Mouse (Mus musculus) cerebellum, adult 2 months (tissue): Measurements from ENCODE around the gene Adgrl2. TPM values are rescaled to one million over a fixed set of nuclear protein-coding genes. Genes with fewer than 3 reads are reported as not detected.

Experiments
- DNase-seq, 2 experiments: peaks; one replicate each; pipeline ENCODE4 v3.0.0; 2021
- H3K27ac ChIP-seq: fragments of 200-500 bp; 2 replicates; pipeline ENCODE4 v1.5.1; 2012; ENCODE audit warnings: low read length, control low read depth, inconsistent platforms; ENCODE audit not compliant: insufficient read depth
- H3K27me3 ChIP-seq: fragments of 200-500 bp; 2 replicates; pipeline ENCODE4 v1.6.1; 2012; ENCODE audit warnings: inconsistent platforms, mild to moderate bottlenecking, low read length, moderate library complexity; ENCODE audit not compliant: control insufficient read depth, insufficient read depth
- H3K4me1 ChIP-seq: fragments of 200-500 bp; 2 replicates; pipeline ENCODE4 v1.6.1; 2011; ENCODE audit warnings: low read length; ENCODE audit not compliant: control insufficient read depth, insufficient read depth
- H3K4me3 ChIP-seq: fragments of 200-500 bp; replicated peaks from 2 replicates; pipeline ENCODE3; 2011; ENCODE audit warnings: mild to moderate bottlenecking, low read depth, low read length, control low read depth; ENCODE audit not compliant: insufficient read depth
- CTCF ChIP-seq: fragments of 200-500 bp; IDR thresholded peaks from 2 replicates; pipeline ENCODE4 v1.5.1; 2011; ENCODE audit warnings: low read depth, mild to moderate bottlenecking, control low read depth, low read length, moderate library complexity, borderline replicate concordance; ENCODE audit not compliant: insufficient read depth
- POLR2A ChIP-seq: fragments of 200-500 bp; IDR thresholded peaks from 2 replicates; pipeline ENCODE4 v1.6.1; 2011; ENCODE audit warnings: low read length, control low read depth, borderline replicate concordance; ENCODE audit not compliant: insufficient read depth
- WGBS: fragments of 180-500 bp; shearing (Covaris S2); methylation state at CpG from one replicate; pipeline ENCODE4 v1.1.7; 2018; 5-methylcytosine and 5-hydroxymethylcytosine counted together
- polyA plus RNA-seq: library from polyadenylated mRNA; depleted of rRNA; stranded (reverse); fragments of >200 nt; gene quantifications from 2 replicates; pipeline ENCODE4 v1.2.3, GENCODE M21; 2012

The Adgrl2 gene
- polyA plus RNA-seq, 1 experiment: 39.1 TPM

GRCm38 (mm10) chr3:148934279-148934678, 56.1 kb downstream of the Adgrl2 start:
- Histone ChIP-seq H3K4me3 (no peak overlapping the region), H3K27me3 (no peaks in the 10 kb centered on the region), H3K4me1 (no peaks in the 10 kb centered on the region), H3K27ac (no peak overlapping the region)
- 91% methylated on average over 5 of the region's 5 CpGs for WGBS
- TF ChIP-seq CTCF (no peak), POLR2A (no peak)
- no peak for DNase-seq

DNA sequence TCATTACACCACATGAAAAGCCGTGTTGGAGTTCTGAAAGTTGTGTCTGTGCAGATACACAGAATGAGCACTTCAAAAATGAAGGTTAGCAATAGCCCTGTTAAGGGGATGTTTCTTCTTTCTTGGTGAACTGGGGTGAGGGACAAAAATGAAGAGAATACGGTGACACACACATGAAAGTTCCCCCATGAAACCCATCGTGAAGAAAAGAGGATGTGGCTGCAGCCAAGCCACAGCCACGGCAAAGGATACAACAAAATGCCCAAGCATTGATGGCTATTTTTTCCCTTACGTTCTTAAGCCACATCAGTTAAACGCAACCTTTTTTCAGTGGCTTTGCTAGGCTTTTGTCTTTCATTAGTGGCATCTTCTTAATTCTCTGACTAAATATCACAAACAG, 57.2 kb downstream of the Adgrl2 start:
- Histone ChIP-seq H3K27ac (no peak overlapping the region), H3K4me3 (no peak overlapping the region), H3K27me3 (no peaks in the 10 kb centered on the region), H3K4me1 (no peaks in the 10 kb centered on the region)
- DNase-seq: no peak
- WGBS: 92% methylated on average over 6 of the region's 6 CpGs
- TF ChIP-seq POLR2A (no peak), CTCF (no peak)

DNA sequence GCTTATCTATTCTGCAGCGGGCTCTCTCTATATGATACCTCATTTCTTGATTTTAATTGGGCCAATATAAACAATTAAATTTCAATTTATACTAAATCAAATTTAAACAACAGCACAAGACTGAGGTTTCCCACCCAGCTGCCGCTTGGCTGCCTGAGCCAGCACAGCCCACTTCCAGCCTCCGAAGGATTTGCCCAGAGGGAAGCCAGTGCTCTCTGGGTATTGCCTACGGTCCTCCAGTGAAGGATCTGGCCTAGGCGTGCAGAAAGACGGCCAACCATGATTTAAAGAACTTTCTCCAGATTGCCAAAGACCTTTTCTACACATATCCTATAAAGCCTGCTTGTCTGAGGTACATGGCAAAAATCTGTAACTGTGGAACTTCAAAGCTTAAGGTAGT, 59.4 kb downstream of the Adgrl2 start:
- 85% methylated on average over 6 of the region's 6 CpGs for WGBS
- no peak for DNase-seq
- H3K27me3 ChIP-seq: no peaks in the 10 kb centered on the region
- H3K4me3 ChIP-seq: no peak overlapping the region
- no peak for TF ChIP-seq CTCF
- TF ChIP-seq POLR2A: no peak
- no peaks in the 10 kb centered on the region for H3K4me1 ChIP-seq
- no peak overlapping the region for H3K27ac ChIP-seq

- Histone ChIP-seq H3K27ac (no peak overlapping the region), H3K4me3 (no peak overlapping the region), H3K27me3 (no peaks in the 10 kb centered on the region), H3K4me1 (0 out of 2 replicates have a peak, but pooled peaks cover 2% of the 10 kb centered on the region)
- WGBS: 84% methylated on average over 3 of the region's 3 CpGs
- no peak for DNase-seq
- no peak for TF ChIP-seq POLR2A
- no peak for TF ChIP-seq CTCF
Observed at GRCm38 (mm10) chr3:148926330-148926729, 64.0 kb downstream of the Adgrl2 start.

DNA sequence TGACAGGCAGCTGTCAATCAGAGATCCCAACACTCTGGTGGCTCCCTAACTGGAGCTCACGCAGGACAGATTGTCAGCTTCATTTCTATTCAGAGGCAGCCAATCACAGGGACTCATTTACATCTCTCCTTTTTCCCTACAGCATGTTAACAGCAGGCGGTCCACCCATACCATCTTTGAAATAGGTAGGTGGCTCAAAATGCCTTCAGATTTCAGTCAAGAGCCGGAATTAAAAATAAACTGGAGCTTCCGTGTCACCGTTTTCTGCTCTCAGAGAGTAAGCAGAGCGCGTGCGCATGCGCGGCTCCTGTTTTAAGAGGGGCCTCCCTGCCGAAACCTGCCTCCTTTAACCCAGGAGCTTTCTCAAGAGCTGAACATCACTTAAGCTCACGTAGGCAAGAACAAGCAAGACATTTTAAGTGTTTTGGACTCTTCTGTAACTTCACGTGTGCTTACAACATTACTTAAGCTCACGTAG, 67.7 kb downstream of the Adgrl2 start:
- H3K4me1 ChIP-seq: 0 out of 2 replicates have a peak, but pooled peaks cover 2% of the 10 kb centered on the region

DNA sequence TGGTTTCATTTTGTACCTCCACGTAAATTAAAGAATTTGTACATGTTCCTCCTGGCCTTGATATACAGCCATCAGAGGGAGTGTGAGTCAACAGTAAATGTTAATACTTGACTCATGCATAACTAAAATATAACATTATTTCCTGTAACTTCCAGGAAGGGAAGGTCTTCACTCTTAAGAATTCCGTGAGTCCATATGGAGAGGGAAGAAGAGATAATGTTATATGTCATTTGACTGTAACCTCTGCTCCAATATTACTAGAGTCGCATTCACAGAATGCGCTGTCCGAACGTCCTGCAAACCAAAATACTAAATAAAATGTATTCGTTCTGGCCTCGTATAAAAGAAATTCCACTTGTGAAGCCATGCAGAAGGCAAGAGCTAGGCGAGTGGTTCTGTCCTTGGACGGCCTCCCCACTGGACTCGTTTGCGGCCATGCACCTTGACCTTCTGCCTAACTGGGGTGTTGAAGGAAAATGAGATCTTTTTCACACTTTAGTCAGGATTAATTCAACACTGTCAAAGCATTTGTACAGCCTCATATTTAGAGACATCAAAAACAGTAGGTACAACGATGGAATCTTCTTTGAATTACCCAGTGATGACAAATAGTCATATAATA, 68.3 kb downstream of the Adgrl2 start:
- Histone ChIP-seq H3K4me3 (peak overlapping the region; percentile 13), H3K27me3 (no peaks in the 10 kb centered on the region), H3K4me1 (0 out of 2 replicates have a peak, but pooled peaks cover 2% of the 10 kb centered on the region), H3K27ac (no peak overlapping the region)
- TF ChIP-seq POLR2A (no peak), CTCF (no peak)
- 50% methylated on average over 13 of the region's 13 CpGs for WGBS
- DNase-seq: no peak

More for the DNA sequence above, 67.7 kb downstream of the Adgrl2 start:
- no peaks in the 10 kb centered on the region for H3K27me3 ChIP-seq
- H3K27ac ChIP-seq: no peak overlapping the region
- peak overlapping the region; percentile 13 for H3K4me3 ChIP-seq
- TF ChIP-seq CTCF (no peak), POLR2A (no peak)
- DNase-seq: peak; percentile 16 to 26
- 46% methylated on average over 14 of the region's 14 CpGs for WGBS

DNA sequence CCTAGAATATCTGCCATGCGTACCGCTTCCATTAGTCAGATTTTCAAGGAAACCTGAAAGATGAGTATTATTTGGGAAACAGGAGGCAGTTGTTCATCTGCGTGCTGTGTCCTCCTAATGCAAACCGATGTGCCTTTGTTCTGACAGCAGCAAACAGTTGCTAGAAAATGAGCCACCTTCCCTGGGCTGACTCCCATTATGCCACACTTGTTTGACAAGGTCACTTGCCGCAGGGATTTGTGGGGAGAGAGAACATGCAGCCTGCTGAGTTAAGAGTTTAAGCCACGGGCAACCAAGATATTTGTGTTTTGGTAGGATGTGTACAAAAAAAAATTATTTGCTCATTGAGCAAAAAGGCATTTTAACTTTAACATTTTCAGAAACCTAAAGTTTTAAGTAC, 69.5 kb downstream of the Adgrl2 start:
- DNase-seq: no peak
- Histone ChIP-seq H3K4me3 (no peak overlapping the region), H3K27me3 (no peaks in the 10 kb centered on the region), H3K4me1 (0 out of 2 replicates have a peak, but pooled peaks cover 2% of the 10 kb centered on the region), H3K27ac (no peak overlapping the region)
- 86% methylated on average over 6 of the region's 6 CpGs for WGBS
- TF ChIP-seq POLR2A (no peak), CTCF (no peak)

- no peak for DNase-seq
- TF ChIP-seq CTCF (no peak), POLR2A (no peak)
- Histone ChIP-seq H3K4me3 (no peak overlapping the region), H3K27ac (no peak overlapping the region), H3K4me1 (0 out of 2 replicates have a peak, but pooled peaks cover 2% of the 10 kb centered on the region), H3K27me3 (no peaks in the 10 kb centered on the region)
- 94% methylated on average over 5 of the region's 5 CpGs for WGBS
Observed at GRCm38 (mm10) chr3:148918425-148918824, 71.9 kb downstream of the Adgrl2 start.
